Mouse (Mus musculus) heart, adult 2 months (tissue): ENCODE results near the gene Ahdc1. TPM values are rescaled to one million over a fixed set of nuclear protein-coding genes. Genes with fewer than 3 reads are reported as not detected.

ENCODE experiments used
- DNase-seq, 2 experiments: peaks; one replicate each; pipeline ENCODE4 v3.0.0; 2021
- H3K27ac ChIP-seq: fragments of 200-600 bp; 2 replicates; pipeline ENCODE4 v1.8.1; 2022
- H3K27me3 ChIP-seq: fragments of 200-500 bp; 2 replicates; pipeline ENCODE4 v1.6.1; 2012; ENCODE audit warnings: mild to moderate bottlenecking, low read length, inconsistent platforms, mixed read lengths; ENCODE audit not compliant: control insufficient read depth, insufficient read depth
- H3K36me3 ChIP-seq: fragments of 200-500 bp; 2 replicates; pipeline ENCODE4 v1.6.1; 2012; ENCODE audit warnings: low read length, inconsistent platforms; ENCODE audit not compliant: control insufficient read depth, insufficient read depth
- H3K4me1 ChIP-seq: fragments of 200-500 bp; 2 replicates; pipeline ENCODE4 v1.6.1; 2011; ENCODE audit warnings: low read length; ENCODE audit not compliant: control insufficient read depth, insufficient read depth
- H3K4me3 ChIP-seq: fragments of 200-600 bp; 2 replicates; pipeline ENCODE4 v1.8.1; 2022
- H3K79me2 ChIP-seq: fragments of 200-500 bp; replicated peaks from 2 replicates; pipeline ENCODE4 v1.6.1; 2012; ENCODE audit warnings: mild to moderate bottlenecking, inconsistent platforms, low read length, moderate library complexity, mixed read lengths; ENCODE audit not compliant: control insufficient read depth, insufficient read depth
- H3K9ac ChIP-seq: fragments of 200-500 bp; 2 replicates; pipeline ENCODE4 v1.6.1; 2012; ENCODE audit warnings: low read depth, mild to moderate bottlenecking, control low read depth, inconsistent platforms, low read length, mixed read lengths
- CTCF ChIP-seq: fragments of 200-600 bp; IDR thresholded peaks from 2 replicates; pipeline ENCODE4 v1.8.1; 2022; ENCODE audit warnings: antibody characterized with exemption, mild to moderate bottlenecking, moderate library complexity
- EP300 ChIP-seq: fragments of 200-500 bp; IDR thresholded peaks from 2 replicates; pipeline ENCODE4 v1.6.1; 2011; ENCODE audit warnings: low read depth, low read length, control low read depth; ENCODE audit not compliant: insufficient read depth
- POLR2A ChIP-seq: fragments of 200-500 bp; IDR thresholded peaks from 2 replicates; pipeline ENCODE4 v1.6.1; 2011; ENCODE audit warnings: mild to moderate bottlenecking, low read depth, low read length, control low read depth; ENCODE audit not compliant: insufficient read depth
- WGBS: fragments of 180-500 bp; shearing (Covaris S2); methylation state at CpG from one replicate; pipeline ENCODE4 v1.1.7; 2018; 5-methylcytosine and 5-hydroxymethylcytosine counted together
- intact Hi-C: fragments of 180-260 bp; cut with DNase I; formaldehyde crosslinking; loops from one replicate; pipeline ENCODE4 v1.15.1; 2025
- polyA plus RNA-seq: library from polyadenylated mRNA; depleted of rRNA; stranded (reverse); fragments of >200 nt; gene quantifications from 2 replicates; pipeline ENCODE4 v1.2.3, GENCODE M21; 2012
- total RNA-seq, 2 experiments: library from RNA; stranded (reverse); gene quantifications; 2 replicates each; pipeline ENCODE4 v1.2.3; 2021

Gene Ahdc1
- total and polyA plus RNA-seq, 3 experiments, result 21.8 to 50.9 (median 42.6) TPM

DNA sequence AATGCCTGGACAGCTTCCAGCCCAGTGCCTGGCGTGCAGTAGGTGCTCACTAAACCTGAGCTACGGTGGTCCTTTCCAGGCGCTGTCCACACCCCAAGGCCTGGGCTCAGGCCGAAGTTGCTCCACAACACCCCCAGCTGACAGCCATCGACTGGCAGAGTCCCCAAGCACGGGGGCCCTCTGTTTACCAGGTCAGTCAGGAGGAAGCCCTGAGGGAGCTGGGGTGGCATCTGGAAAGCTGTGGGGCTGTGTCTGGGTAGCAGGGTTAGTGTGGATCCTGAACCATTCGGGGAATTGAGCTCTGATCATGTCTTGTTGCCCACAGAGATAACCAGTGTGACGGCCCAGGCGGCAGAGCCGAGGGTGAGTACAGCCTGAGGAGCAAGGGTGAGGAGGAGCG is 49.6 kb downstream of the Ahdc1 start:
- Histone ChIP-seq H3K79me2 (0 out of 2 replicates have a peak, but pooled peaks cover 3% of the 10 kb centered on the region), H3K4me1 (peaks cover 17% of the 10 kb centered on the region), H3K27ac (peak overlapping the region; percentile 41), H3K4me3 (no peak overlapping the region), H3K36me3 (no peaks in the 10 kb centered on the region), H3K9ac (no peak overlapping the region), H3K27me3 (no peaks in the 10 kb centered on the region)
- intact Hi-C loops, result no loop called here
- DNase-seq, result no peak
- 78% methylated on average over 11 of the region's 11 CpGs for WGBS
- no peak for TF ChIP-seq POLR2A
- no peak for TF ChIP-seq EP300
- TF ChIP-seq CTCF, result no peak

DNA sequence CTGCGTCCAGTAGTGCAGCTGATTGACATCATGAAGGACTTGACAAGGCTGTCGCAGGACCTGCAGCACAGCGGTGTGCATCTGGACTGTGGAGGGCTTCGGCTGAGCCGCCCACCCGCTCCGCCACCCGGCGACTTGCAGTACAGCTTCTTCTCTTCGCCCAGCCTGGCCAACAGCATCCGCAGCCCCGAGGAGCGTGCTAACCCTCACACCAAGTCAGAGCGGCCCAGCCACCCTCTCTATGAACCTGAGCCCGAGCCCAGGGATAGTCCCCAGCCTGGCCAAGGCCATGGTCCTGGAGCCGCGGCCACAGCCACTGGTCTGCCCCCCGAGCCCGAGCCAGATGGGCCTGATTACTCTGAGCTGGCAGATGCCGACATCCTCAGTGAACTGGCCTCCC is 50.7 kb downstream of the Ahdc1 start:
- 92% methylated on average over 20 of the region's 20 CpGs for WGBS
- Histone ChIP-seq H3K27ac (no peak overlapping the region), H3K27me3 (no peaks in the 10 kb centered on the region), H3K9ac (no peak overlapping the region), H3K4me1 (peaks cover 13% of the 10 kb centered on the region), H3K4me3 (no peak overlapping the region), H3K36me3 (no peaks in the 10 kb centered on the region), H3K79me2 (0 out of 2 replicates have a peak, but pooled peaks cover 3% of the 10 kb centered on the region)
- no peak for DNase-seq
- intact Hi-C loops, result no loop called here
- TF ChIP-seq CTCF (no peak), POLR2A (no peak), EP300 (no peak)

DNA sequence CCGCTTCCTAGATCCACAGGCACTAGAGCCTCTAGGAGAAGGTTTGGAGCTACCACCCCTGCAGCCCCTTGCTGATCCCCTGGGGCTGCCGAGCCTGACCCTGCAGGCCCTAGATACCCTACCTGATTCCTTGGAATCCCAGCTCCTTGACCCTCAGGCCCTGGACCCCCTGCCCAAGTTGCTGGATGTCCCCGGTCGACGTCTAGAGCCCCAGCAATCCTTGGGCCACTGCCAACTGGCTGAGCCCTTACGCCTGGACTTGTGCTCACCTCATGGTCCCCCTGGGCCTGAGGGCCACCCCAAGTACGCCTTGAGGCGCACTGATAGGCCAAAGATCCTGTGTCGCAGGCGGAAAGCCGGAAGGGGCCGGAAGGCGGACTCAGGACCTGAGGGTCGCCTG is 51.2 kb downstream of the Ahdc1 start:
- Histone ChIP-seq H3K27me3 (no peaks in the 10 kb centered on the region), H3K4me1 (peaks cover 11% of the 10 kb centered on the region), H3K4me3 (no peak overlapping the region), H3K27ac (no peak overlapping the region), H3K79me2 (0 out of 2 replicates have a peak, but pooled peaks cover 3% of the 10 kb centered on the region), H3K9ac (no peak overlapping the region), H3K36me3 (no peaks in the 10 kb centered on the region)
- intact Hi-C loops, result no loop called here
- TF ChIP-seq EP300, result no peak
- no peak for TF ChIP-seq POLR2A
- TF ChIP-seq CTCF, result no peak
- WGBS, result 85% methylated on average over 14 of the region's 14 CpGs
- DNase-seq, result no peak

DNA sequence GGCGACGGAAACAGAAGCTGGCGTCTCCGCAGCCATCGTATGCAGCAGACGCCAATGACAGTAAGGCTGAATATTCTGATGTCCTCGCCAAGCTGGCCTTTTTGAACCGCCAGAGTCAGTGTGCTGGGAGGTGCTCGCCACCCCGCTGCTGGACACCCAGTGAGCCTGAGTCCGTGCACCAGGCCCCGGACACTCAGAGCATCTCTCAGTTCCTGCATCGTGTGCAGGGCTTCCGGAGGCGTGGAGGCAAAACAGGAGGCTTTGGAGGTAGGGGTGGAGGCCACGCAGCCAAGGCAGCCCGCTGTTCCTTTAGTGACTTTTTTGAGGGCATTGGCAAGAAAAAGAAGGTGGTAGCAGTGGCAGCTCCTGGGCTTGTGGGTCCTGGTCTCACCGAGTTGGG is 52.1 kb downstream of the Ahdc1 start:
- Histone ChIP-seq H3K4me3 (no peak overlapping the region), H3K27ac (peak overlapping the region; percentile 78), H3K9ac (no peak overlapping the region), H3K27me3 (no peaks in the 10 kb centered on the region), H3K79me2 (0 out of 2 replicates have a peak, but pooled peaks cover 3% of the 10 kb centered on the region), H3K4me1 (peaks cover 7% of the 10 kb centered on the region), H3K36me3 (peaks cover 4% of the 10 kb centered on the region; the same call in 1 of the 2 replicates)
- no peak for DNase-seq
- 90% methylated on average over 18 of the region's 18 CpGs for WGBS
- intact Hi-C loops, result no loop called here
- TF ChIP-seq POLR2A (no peak), EP300 (no peak), CTCF (no peak)

DNA sequence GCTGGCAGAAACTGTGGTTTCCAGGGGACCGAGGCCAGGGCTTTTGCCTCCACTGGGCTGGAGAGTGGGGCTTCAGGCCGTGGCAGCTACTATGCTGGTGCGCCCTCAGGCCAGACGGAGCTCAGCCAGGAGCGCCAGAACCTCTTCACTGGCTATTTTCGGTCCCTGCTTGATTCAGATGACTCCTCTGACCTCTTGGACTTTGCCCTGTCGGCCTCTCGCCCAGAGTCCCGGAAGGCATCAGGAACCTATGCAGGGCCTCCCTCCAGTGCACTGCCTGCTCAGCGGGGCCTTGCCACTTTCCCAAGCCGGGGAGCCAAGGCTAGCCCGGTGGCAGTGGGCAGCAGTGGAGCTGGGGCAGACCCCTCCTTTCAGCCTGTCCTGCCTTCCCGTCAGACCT is 52.7 kb downstream of the Ahdc1 start:
- Histone ChIP-seq H3K4me1 (peaks cover 5% of the 10 kb centered on the region), H3K4me3 (no peak overlapping the region), H3K27me3 (no peaks in the 10 kb centered on the region), H3K79me2 (0 out of 2 replicates have a peak, but pooled peaks cover 3% of the 10 kb centered on the region), H3K9ac (peak overlapping the region; percentile 46; the same call in 1 of the 2 replicates), H3K27ac (peak overlapping the region; percentile 78), H3K36me3 (peaks cover 4% of the 10 kb centered on the region; the same call in 1 of the 2 replicates)
- TF ChIP-seq CTCF, result no peak
- TF ChIP-seq EP300, result 0 out of 2 replicates have a peak, but pooled peaks have one; percentile 54
- no peak for TF ChIP-seq POLR2A
- peak in 1 of 2 experiments; percentile 74 for DNase-seq
- intact Hi-C loops, result no loop called here
- WGBS, result 57% methylated on average over 13 of the region's 13 CpGs

DNA sequence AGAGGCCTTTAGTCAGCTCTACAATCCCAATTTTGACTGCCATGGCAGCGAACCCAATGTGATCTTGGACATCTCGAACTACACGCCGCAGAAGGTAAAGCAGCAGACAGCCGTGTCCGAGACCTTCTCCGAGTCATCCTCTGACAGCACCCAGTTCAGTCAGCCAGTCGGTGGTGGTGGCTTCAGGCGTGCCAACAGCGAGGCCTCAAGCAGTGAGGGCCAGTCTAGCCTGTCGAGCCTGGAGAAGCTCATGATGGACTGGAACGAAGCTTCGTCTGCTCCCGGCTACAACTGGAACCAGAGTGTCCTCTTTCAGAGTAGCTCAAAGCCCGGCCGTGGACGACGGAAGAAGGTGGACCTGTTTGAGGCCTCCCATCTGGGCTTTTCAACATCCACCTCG is 53.7 kb downstream of the Ahdc1 start:
- H3K27ac ChIP-seq, result peak overlapping the region; percentile 78; the same call in 1 of the 2 replicates
- intact Hi-C loops, result no loop called here
- TF ChIP-seq POLR2A (no peak), EP300 (no peak), CTCF (no peak)
- no peaks in the 10 kb centered on the region for H3K27me3 ChIP-seq
- H3K4me1 ChIP-seq, result peaks cover 3% of the 10 kb centered on the region
- WGBS, result 93% methylated on average over 19 of the region's 19 CpGs
- no peak overlapping the region for H3K9ac ChIP-seq
- 0 out of 2 replicates have a peak, but pooled peaks cover 3% of the 10 kb centered on the region for H3K79me2 ChIP-seq
- no peak for DNase-seq
- no peak overlapping the region for H3K4me3 ChIP-seq
- H3K36me3 ChIP-seq, result peaks cover 4% of the 10 kb centered on the region; the same call in 1 of the 2 replicates
